Mouse (Mus musculus) frontal cortex, adult (tissue): Measurements from ENCODE around the gene Gapdh.

Experiments
- ATAC-seq: cut with Nextera tagmentation; 2 replicates; pipeline ENCODE4 v1.9.2; 2017; ENCODE audit warnings: mild to moderate bottlenecking, moderate library complexity, mixed read lengths; ENCODE audit not compliant: low TSS enrichment

The Gapdh gene

DNA sequence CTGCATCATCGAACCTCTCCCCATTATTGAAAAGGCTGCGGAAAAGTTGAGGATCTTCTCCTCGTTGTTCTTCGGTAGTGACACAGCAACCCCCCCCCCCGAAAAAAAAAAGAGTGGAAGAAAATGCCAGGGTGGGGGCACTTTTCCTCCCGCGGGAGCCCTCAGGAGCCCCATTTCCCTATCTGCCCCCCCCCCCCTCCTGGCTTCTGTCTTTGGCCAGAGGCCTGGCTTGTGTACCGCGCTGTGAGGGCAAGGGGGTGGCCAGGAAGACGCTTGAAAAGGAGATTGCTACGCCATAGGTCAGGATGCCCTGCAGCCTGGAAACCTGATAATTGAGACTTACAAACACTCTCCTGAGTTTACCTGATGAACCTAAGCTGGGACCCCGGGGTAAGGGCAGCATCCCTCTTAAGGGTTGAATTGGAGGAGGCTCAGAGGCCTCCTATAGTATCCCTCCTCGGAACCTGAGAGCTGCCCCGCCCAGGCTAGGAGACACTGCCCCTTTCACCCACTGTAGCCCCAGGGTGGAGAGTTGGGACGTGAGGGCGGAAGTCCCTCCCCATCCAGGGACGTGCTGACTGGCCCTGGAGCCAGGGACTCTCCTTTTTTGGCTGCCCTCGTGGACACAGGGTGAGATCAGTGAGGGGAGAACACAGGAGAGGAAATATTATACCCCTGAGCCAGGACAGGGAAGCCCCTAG lies at the start of gene Gapdh:
Gene Gapdh, minus strand, starts transcription at position 417 of the 701 bp plus-strand sequence.
- peak; percentile 4 for ATAC-seq

DNA sequence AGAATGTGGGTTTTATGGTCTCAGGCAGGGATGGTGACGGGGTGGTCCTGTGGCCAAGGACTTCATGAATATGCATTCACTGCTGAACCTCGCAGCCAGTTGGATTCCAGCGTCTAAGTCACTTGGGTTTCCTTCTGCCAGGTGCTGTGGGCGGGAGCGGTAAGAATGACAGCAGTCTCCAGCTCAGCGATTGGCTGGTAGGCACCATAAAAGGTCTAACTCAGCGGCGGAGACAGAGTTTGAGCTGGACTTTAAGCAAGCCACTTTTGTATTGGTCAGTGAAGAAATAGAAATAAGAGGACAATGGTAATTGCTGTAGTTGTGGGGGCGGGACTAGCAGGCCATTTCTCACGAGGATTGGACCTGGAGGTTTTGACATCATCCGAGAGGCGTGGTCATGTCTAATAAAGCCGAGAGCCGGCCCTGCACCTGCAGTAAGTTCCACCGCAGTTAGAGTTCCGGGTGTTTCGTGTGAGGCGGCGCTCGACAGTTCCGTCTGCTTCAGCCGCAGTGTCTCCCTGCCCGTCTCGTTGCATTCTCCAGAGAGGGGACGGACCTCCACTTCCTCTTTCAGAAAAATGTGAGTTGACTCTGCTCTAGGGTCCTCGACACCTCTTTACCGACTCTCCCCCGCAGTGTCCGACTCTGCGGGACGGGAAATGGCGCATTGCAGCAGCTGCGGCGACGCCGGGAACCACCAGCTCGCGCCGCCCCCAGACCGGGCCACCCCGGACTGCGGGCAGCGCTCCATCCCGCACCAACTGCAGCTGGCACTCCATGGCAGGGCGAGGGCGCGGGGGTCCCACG lies 49.1 kb upstream of the Gapdh start, which contains the start of gene Vamp1:
Gene Vamp1, plus strand, starts transcription at position 404 of the 807 bp plus-strand sequence.
- peak; percentile 89 for ATAC-seq

DNA sequence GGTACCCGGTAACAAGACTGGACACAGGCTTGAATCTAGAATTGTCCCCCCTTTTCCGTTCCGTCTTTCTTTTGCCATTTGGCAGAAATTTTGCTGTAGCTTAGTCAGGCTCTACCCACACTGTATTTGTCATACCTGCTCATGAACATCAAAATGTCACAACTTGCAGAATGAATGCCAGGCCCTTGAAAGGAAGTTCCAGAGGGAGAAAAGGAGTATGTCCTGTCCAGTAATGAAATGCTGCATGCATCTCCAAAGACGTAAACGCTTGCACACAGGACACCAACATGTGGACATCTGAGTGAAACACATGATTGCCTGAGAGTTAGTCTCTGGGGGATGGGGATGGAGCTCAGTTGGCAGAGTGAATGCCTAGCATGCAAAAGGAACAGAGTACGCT lies 47.4 kb upstream of the Gapdh start:
- ATAC-seq, result no peak

DNA sequence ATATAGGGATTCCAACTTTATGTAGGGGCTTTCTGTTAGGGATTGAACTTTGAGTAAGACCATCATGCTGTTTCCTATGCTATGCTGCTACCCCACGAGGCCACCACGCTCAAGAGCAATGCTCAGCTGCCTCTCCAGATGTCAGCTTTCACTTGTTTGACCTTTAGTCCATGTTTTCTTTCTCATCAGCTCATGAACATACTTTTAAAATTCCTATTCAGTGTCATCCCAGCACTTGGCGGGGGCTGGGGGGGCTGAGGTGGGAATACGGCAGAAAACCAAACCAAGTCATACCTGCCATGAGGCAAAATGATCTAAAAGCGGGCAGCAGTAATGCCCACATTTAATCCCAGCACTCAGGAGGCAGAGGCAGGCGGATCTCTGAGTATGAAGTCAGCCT lies 46.9 kb upstream of the Gapdh start:
- ATAC-seq, result no peak

DNA sequence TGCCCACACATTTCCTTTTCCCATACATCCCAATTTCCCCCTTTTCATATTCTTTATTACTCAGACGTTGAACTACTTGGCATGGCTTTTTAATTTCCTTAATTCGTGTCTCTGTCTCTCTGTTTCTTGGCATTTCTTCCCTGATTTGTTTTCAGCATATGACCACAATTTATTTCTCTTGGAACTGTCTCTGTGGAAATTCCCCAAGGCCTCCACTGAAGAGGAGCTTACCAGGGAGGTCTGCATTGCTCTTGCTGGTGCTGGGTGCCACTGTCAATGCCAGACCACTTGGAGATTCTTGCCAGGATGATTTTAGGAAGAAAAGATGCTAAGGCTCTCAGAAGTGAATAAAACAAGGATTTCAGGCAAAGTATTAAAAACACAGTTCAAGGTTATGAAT lies 46.4 kb upstream of the Gapdh start:
- no peak for ATAC-seq

DNA sequence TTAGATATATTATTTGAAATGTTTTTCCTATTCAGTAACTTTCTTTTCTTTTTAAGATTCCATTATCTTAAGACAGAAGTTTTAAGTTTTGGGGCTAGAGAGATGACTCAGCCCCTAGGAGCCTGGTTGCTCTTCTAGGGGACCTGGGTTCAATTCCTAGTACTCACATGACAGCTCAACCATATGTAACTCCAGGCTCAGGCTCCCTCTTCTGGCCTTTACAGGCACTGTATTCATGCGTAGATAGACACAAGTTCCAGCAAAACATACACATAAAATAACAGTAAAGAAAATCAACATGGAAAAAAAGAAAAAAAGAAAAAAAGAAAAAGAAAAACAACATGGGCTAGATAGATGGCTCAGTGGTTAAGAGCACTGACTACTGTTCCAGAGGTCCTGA lies 44.2 kb upstream of the Gapdh start:
- no peak for ATAC-seq

DNA sequence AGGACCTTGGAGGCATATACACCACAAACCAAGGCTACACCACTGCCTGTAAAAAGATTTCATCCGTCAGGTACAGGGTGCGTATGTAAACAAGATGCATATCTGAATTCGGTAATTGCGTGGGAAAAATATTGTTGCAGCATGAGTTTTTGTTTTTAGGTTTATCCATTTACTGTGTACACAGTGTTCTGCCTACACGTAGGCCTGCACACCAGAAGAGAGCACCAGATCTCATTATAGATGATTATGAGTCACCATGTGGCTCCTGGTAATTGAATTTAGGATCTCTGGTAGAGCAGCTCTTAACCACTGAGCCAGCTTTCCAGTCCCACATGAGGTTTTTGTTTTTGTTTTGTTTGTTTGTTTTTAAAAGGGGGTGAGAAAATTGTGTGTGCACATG lies 30.9 kb upstream of the Gapdh start:
- peak; percentile 62; the same call in 1 of the 2 replicates for ATAC-seq

DNA sequence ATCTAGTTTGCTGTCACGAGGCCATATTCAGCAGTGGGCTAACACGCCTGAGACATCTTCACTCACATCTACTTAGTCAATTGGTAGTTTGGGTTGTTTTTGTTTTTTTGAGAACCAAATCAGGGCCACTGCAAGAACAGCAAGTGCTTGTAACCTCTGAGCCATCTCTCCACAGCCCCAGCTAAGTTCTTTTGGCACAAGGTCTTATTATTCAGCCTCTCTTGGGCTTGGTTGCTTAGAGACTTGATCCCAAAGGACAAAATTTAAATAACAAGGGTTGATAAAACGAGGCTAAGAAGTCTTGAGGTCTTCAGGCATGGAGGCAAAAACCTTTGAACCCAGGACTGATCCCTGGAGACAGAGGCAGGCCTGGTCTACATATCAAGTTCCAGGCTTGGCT lies 30.0 kb upstream of the Gapdh start:
- no peak for ATAC-seq

DNA sequence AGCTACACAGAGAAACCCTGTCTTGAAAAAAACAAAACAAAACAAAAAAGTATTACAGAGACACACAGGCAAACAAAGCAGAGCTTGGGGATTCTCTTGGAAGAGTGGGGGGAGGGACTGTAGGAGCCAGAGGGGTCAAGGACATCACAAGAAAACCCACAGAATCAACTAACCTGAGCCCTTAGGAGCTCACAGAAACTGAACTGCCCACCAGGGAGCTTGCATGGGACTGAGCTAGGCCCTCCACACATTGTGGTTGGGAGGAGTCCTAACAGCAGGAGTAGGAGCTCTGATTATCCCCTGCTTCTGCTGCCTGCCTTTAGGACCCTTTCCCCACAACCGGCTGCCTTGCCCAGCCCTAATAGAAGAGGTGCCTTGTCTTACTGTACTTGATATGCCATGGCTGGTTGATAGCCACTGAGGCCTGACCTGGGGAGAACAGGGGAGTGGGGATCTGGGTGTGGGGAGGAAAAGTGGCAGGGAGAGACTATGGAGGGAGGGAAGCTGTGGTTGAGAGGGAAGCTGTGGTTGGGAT lies 29.3 kb upstream of the Gapdh start:
- ATAC-seq, result no peak

DNA sequence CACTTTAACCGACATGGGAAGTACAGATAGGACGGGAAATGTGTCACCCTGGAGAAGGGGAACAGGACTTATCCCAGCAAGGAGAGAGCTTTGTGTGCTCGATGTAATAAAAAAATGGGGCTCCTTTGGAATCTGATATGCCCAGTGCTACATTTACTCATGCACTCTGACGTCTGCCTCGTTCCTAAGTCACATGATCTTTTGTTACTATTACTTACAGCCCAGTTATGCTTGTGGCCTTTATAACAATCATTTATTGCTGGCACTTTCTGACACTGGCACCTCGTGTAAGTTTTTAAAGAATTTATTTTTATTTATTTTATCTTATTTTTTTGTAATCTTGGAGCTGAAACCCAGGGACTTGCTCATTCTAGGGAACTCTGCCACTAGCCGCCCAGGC lies 27.1 kb upstream of the Gapdh start:
- no peak for ATAC-seq

DNA sequence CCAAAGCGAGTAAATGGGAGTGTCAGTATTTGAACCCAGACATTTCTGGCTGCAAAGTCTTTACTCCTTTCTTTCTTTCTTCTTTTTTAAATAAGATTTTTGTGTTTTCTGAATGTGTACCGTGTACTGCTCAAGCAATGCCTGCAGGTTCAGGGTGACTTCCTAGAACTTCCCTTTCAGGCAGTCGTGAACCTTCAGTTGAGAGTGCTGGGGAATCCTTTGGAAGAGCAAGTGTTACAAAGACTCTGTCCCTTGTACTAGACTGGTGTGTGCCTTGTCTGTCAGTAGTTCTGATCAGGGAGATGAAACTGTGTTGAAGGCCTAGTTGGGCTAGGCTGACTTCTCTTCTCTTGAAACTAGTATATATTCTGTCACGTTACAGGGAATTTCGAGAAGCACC lies 26.6 kb upstream of the Gapdh start:
- ATAC-seq, result no peak

DNA sequence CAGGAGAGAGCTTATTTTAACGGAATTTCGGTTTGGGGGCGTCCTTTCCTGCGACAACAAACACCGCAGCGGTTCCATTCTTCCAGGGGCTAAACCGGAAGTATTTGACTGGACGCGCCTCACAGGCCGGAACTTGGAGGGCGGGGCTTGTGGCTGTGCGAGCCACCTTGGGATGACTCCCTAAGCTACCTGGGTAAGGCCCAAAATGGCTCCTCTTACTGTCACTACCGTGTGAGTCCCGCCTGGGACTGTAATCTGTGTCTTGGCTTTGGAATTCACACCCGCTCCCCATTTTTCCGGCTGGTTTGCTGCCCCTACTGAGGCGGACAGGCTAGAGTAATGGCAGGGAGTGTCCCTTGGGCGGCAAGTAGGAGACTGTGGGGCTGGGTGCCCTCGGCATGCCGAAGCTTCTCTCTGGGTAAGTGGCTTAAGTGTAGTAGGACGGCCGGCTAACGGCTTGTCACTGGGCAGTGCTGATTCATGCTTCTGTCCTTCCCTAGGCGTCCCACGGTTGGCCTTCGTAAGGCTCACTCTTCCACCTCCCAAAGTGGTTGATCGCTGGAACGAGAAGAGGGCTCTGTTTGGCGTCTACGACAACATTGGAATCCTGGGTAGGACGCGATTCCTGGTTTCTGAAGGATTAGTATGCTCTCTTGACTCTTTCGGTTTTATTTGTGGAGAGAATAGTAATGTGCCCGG lies 25.9 kb upstream of the Gapdh start:
- ATAC-seq, result peak; percentile 90

DNA sequence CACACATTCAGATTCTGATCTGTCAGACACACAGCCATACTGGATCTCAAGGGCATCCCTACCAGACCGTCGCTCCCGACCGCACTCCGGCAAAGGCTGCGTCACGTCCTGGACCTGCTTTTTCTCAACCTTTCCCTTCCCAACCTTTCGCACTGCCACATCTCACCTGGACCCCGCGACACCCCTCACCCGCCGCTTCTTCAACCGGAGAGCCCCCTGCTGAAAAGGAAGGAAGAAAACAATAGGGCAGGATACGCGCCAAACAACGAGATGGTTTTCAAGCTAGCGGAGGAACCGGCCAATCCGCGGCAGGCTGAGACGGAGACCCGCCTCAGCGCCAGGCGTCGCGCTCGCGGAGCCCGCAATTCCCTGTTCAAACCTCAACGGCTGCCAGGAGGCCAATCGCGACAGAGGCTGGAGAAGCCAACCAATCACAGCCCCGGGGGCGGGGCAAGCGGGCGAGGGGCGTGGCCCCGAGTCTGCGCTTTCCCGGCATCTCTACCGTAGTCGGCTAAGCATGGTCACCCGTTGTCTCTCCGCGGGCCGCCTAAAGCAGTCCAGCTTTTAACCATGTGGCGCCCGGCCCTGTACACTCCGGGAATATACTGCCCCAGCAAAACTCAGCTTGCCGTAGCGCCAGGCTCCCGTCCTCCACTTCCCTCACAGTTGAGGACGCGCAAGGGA lies 25.2 kb upstream of the Gapdh start, which contains the start of the genes Ncapd2 and Mrpl51:
Gene Ncapd2, minus strand, starts transcription at position 370 of the 684 bp plus-strand sequence.
Gene Mrpl51, plus strand, starts transcription at position 470 of the 684 bp plus-strand sequence.
- peak; percentile 96 for ATAC-seq

DNA sequence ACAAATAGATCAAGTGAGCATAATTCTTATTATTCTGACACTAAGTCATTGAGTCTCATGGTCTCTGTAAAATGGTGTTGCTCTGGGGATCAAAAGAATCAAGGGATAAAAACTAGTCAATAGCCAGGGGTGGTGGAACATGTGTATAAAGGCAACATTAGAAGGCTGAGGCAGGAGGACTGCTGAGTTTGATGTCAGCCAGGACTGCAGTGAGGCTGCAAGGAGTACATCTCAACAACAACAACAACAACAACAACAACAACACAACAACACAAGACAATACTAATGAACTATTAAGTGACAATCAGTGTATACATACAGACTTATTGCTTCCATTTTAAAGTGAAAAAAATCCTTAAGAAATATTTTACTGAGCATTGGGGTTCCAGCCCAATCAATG lies 24.5 kb upstream of the Gapdh start:
- no peak for ATAC-seq

DNA sequence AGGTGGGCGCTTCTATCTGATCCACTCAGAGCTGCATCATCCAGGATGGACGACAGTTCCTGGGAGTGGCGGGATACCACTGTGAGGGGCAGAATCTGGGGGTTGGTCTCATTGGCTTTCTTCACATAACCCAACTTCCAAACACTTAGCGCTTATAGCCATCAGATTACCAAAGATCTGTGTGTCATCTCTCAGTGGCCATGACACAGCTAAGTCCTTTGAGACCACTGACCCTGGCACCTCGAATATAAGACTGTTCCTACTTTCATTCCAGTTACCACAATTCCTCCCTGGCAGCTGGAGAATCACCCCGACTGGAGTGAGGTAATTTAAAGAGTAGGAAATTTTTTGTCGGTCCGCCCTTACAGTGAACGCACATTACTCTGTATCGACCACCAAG lies 19.9 kb upstream of the Gapdh start:
- ATAC-seq, result no peak

DNA sequence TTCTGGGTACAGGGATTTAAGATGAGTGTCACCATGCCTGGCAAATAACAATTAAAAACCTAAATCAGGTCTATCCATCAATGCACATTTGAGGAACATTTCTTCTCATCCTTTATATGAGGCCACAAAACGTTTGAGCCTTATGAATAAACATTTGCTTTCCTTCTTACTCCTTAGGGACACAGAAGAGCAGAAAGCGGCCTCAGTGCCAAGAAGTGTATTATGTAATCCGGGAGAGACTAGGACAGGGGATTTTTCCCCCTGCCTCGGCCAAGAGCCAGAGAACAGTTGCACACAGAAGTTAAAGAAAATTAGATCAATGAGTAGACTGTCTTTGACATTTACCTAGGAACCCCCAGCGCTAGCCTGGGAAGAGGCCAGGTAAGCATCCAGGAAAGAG lies 15.9 kb upstream of the Gapdh start:
- peak; percentile 53; the same call in 1 of the 2 replicates for ATAC-seq

DNA sequence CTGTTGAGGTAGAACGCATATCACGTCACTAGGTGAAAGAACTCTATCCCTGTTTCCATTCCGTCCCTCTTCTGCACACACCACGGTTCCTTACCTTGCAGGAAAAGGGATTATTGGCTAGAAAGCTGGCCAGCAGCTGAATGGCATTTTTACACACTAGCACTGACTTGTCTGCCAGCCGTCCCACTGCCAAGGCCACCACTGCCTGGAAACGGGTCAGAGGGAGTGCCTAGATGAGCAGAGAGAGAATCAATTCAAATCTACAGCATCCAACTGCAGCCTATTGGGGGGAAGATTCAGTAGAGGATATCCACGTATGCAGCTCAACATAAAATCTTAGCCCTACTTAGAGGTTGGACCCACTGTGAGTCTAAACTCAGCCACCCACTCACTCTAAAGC lies 13.3 kb upstream of the Gapdh start:
- ATAC-seq, result no peak

DNA sequence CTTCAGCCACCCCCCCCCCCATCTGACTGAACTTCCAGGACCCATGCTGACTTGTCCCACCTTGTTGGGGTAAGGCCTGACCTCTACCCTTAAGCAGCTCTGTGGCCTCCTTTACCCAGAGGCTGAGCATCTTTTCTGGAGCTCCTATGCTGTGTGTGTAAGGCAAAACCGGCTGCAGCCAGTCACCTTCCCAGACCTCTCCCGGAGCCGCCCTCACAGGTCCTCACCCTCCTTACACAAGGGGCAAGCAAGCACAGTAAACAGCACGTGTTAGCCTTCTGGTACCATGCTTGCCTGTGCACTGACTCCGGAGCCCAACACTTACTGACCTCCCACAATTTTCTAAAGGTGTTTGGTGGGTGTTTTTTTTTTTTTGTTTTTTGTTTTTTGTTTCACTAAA lies 9.2 kb upstream of the Gapdh start:
- ATAC-seq, result no peak

DNA sequence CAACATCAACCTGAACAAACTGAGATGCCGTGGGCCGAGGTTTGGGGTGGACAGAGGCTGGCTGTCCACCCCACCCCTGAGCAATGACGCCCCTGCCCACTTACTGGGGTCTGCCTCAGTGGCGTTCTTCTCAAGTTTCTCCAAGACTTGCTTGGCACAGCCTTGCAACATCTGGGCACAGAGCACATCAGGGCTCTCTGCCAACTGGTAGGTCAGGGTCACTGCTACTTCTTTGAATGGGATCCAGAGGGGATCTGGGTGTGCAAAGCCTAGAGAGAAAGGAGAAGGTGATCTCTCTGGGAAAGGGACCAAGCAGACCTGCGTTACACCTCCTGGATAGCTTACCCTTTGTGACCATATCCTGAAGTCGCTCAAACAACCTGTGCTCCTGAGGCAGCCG lies 7.0 kb upstream of the Gapdh start:
- ATAC-seq, result no peak

DNA sequence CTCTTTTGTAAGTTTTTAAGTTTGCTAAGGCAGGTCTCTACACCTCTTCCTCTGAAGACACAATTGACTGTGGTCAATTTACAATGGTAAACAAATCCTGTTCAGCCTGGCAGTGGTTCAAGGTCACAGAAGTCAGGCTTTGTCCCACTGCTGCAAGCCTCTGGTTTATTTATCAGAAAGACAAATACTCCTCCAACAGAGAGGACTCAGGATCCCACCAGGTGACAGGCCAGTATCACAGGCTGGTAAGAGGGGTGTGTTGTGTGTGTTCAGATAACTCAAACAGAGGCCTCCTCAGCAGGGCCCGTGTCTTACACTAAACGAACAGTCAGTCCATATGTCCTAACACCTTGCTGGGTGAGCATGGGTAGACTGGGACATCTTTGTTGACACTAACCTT lies 6.2 kb upstream of the Gapdh start:
- ATAC-seq, result no peak

DNA sequence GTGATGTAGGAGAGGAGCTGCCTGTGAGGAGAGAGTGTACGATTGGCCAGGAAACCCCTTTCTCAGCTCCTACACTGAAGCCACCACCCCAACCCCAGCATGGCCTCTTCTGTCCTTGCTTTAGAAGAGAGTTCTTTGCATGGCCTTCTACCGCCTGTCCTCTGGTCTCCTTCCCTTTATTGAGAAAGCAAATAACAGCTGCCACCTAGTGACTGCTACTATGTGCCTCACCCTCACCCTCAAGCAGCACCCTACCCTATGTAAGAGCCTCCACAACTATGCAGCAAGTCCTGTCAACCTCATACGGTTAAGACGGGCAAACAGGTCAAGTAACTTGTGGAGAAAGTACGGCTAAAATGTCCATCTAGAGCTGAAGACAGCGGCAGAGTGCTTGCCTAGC lies 3.9 kb upstream of the Gapdh start:
- ATAC-seq, result no peak

DNA sequence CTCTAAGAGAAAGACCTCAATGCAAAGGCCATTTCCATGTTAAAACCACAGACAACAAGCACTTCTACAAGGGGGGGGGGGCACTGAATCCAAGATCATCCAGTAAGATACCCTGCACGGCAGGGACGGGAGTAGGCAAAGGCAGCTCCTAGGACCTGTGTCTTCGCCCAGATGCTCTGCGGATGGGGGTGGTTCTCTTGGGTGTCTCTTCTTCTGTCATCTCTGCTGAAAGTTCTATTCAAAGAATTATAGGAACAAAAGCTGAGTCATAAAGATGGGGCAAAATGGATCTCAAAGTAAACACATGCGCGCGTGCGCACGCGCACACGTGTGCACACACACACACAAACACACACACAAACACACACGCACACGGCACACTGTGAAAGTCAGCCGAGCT lies 1.8 kb upstream of the Gapdh start:
- 0 out of 2 replicates have a peak, but pooled peaks have one; percentile 10 for ATAC-seq
